Mouse (Mus musculus): Measurements from ENCODE around the gene 1700123O20Rik. TPM values are rescaled to one million over a fixed set of nuclear protein-coding genes. Genes with fewer than 3 reads are reported as not detected.

The 1700123O20Rik gene
- polyA plus RNA-seq (2017; shearing (Covaris generic)) = 10 to 100 TPM; 78.0 to 83.7 TPM

DNA sequence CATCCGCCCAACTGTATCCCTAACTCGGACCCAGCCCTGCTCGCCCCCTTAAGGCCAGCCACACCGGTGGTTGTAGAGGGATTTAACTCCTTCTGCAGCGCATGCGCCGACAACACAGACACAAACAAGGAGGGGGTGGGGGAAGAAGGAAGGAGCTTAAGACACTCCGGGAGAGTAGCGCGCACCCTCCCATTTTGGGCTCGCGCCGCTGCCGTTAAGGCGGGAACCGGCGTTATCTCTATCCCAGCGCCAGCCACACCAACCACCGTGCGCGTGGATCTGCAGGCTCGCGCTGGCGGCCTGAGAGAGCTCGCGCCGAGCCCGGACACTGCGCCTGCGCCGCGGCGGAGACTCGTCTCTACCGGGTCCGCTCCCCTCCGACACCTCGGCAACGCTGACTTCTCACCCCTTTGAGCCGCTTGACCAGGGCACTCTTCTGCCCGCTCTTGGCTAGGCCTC, at the start of gene 1700123O20Rik:
Gene 1700123O20Rik (plus strand): TSS at position 154 of the 459 bp plus-strand sequence.

DNA sequence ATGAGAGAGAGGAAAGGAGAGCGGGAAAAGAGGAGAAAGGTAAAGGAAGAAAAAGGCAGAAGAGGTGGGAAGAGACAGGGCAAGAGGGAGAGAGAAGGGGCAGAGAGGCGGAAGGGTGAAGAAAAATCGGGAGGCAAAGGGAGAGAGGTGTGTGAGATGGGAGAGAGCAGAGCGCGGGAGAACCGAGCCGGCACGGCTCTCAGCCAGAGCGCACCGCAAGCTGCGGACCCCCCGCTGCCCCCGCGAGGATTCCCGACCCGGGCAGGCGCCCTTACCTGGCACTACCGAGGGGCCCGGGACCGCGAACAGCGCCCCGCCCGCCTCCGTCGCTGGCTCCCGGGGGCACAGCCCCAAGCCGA, 45.1 kb upstream of the 1700123O20Rik start, which contains the start of gene Gm17606:
Gene Gm17606 (plus strand): TSS at position 7 of the 359 bp plus-strand sequence.

DNA sequence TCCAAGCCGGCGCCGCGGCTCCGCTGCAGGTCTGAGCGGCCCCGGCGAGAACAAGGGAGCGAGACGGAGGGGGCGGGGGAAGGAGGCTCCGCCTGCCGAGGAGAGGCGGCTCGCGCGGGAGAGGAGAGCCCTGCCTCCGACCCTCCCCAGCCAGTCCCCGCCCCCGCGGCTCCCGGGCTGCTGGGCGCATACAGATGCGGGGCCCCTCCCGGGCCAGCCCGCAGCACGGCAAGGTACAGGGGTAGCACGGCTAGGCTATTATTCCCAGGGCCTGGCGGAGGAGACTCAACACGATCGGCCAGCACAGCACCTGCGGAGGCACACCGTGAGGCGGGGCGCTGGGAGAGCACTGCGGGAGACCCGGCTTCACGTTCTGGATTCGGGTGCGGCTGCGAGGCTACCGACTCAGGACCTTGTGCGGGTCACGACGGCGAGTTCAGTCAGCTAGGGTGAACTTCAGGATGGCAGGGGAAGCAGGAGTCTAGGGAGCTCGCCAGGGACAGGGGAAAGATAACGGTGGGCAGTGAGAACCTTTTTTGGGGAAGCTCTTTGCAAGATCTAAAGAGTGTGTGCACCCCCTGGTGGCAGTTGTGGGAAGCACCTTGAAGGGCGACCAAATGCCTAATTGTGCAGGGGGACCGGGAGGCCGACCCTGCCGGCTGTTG, 44.6 kb upstream of the 1700123O20Rik start, which contains the start of gene Cdh24:
Gene Cdh24 (minus strand): TSS at position 60 of the 665 bp plus-strand sequence.

DNA sequence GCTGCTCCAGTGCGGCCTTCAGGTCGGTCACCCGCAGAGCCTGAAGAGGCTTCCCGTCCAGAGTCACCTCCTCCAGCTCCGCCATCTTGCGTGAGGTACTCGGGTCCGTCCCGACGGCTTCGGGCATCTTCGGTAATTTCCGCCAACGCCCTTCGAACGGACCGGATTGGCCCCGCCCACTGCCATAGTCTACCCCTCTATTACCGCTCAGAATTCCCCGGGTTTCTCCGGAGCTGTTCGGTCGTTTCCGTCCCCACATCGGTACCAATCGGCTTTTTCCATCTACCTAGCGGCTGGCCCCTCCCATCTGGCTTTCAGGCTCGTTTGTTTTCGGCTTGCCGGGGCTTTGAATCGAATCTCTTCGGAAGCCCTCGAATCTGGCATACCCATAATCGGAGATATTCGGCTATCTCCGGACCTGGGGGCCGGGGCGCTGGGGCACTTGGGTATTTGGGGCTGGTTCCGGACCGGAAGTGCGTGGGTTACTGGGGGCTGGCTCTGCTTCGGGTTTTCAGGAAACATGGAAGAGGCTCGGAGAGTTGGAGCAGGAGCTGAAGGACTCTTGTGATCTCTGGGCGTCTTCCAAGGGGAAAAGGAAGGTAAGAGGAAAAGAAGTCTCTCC, 617 bp downstream of the 1700123O20Rik start, which contains the start of gene Acin1:
Gene Acin1 (minus strand): TSS at position 410 of the 622 bp plus-strand sequence.

DNA sequence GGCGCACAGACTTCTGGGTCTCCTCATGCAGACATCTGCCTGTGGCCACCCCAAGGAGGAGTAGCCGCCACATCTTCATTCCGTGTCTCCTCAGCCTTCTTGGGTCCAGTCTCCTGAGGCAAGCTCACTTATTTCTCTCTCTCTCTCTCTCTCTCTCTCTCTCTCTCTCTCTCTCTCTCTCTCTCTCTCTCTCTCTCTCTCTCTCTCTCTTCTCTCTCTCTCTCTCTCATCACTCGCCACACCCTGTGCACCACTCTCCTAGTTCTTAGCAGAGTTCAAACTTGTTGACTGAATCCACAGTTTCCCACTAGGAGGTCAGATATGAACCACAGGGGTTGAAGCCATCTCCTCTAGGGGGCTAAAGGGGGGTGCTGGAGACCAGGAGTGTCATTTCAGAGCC, 12.7 kb downstream of the 1700123O20Rik start, which contains the start of gene Gm29776:
Gene Gm29776 (minus strand): TSS at position 101 of the 400 bp plus-strand sequence.

DNA sequence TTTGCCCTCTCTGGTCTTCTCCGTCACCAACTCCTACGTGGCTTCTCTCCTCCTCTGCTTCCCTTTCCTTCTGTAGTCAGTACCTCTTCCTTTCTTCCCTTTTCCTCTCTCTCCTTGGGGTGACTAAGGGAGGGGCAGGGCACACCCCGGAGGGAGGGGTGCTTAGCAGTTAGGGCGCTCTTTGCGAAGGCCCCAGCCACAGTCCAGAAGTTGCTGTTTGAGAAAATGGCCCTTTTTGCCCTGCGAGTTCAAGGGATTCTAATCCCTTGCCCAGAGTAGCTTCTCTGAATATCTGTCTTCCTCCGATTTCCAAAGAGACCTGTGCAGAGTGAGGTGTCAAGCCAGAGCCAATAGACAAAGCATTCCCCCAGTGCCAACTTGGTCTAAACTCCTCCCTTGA, 26.1 kb downstream of the 1700123O20Rik start, which contains the start of gene Cebpe:
Gene Cebpe (minus strand): TSS at position 101 of the 400 bp plus-strand sequence.

Other genes with a start within 250 kb of the 1700123O20Rik start
- gene Lrp10, start 222.1 kb upstream of the 1700123O20Rik start, polyA plus RNA-seq (2017; shearing (Covaris generic)) = 100 to 1,000 TPM; 260 to 472 TPM
- gene Rem2, start 210.1 kb upstream of the 1700123O20Rik start, polyA plus RNA-seq (2017; shearing (Covaris generic)) = 1 to 10 TPM in 1 of 2 experiments, under 1 TPM in 1; 0.54 to 1.4 TPM
- 10 to 100 TPM; 34.1 to 45.7 TPM for gene Prmt5, start 168.7 kb upstream of the 1700123O20Rik start, polyA plus RNA-seq (2017; shearing (Covaris generic))
- 10 to 100 TPM; 37.6 to 42.8 TPM for gene Haus4, start 131.6 kb upstream of the 1700123O20Rik start, polyA plus RNA-seq (2017; shearing (Covaris generic))
- gene Ajuba, start 108.7 kb upstream of the 1700123O20Rik start, polyA plus RNA-seq (2017; shearing (Covaris generic)) = under 1 TPM; 0.17 to 0.18 TPM
- gene 4931414P19Rik, start 80.2 kb upstream of the 1700123O20Rik start, polyA plus RNA-seq (2017; shearing (Covaris generic)) = 1 to 10 TPM; 1.3 to 3.3 TPM
- 100 to 1,000 TPM; 242 to 247 TPM for gene Psmb5, start 68.2 kb upstream of the 1700123O20Rik start, polyA plus RNA-seq (2017; shearing (Covaris generic))
- gene Psmb11, start 64.8 kb upstream of the 1700123O20Rik start, polyA plus RNA-seq (2017; shearing (Covaris generic)) = under 1 TPM in 1 of 2 experiments, not detected in 1; 0.12 TPM
- not detected for gene Gm17606, start 45.3 kb upstream of the 1700123O20Rik start, polyA plus RNA-seq (2017; shearing (Covaris generic))
- 1 to 10 TPM; 1.4 to 4.0 TPM for gene Cdh24, start 44.9 kb upstream of the 1700123O20Rik start, polyA plus RNA-seq (2017; shearing (Covaris generic))
- gene Acin1, start 715 bp downstream of the 1700123O20Rik start, polyA plus RNA-seq (2017; shearing (Covaris generic)) = 100 to 1,000 TPM in 1 of 2 experiments, 10 to 100 TPM in 1; 92.0 to 116 TPM
- under 1 TPM; 0.08 to 0.17 TPM for gene Gm29776, start 12.6 kb downstream of the 1700123O20Rik start, polyA plus RNA-seq (2017; shearing (Covaris generic))
- under 1 TPM in 1 of 2 experiments, not detected in 1; 0.79 TPM for gene Cebpe, start 26.0 kb downstream of the 1700123O20Rik start, polyA plus RNA-seq (2017; shearing (Covaris generic))
- gene Slc7a8, start 95.7 kb downstream of the 1700123O20Rik start, polyA plus RNA-seq (2017; shearing (Covaris generic)) = under 1 TPM; 0.27 to 0.98 TPM
- under 1 TPM in 1 of 2 experiments, not detected in 1; 0.28 TPM for gene Rnf212b, start 127.9 kb downstream of the 1700123O20Rik start, polyA plus RNA-seq (2017; shearing (Covaris generic))
- 10 to 100 TPM; 14.3 to 15.8 TPM for gene Homez, start 184.7 kb downstream of the 1700123O20Rik start, polyA plus RNA-seq (2017; shearing (Covaris generic))
- 1 to 10 TPM in 1 of 2 experiments, under 1 TPM in 1; 0.54 to 1.5 TPM for gene Ppp1r3e, start 191.3 kb downstream of the 1700123O20Rik start, polyA plus RNA-seq (2017; shearing (Covaris generic))
- under 1 TPM; 0.20 to 0.21 TPM for gene Bcl2l2, start 197.2 kb downstream of the 1700123O20Rik start, polyA plus RNA-seq (2017; shearing (Covaris generic))
- gene Gm20521, start 197.2 kb downstream of the 1700123O20Rik start, polyA plus RNA-seq (2017; shearing (Covaris generic)) = under 1 TPM in 1 of 2 experiments, not detected in 1; 0.30 TPM
- gene Pabpn1, start 206.3 kb downstream of the 1700123O20Rik start, polyA plus RNA-seq (2017; shearing (Covaris generic)) = 100 to 1,000 TPM; 180 to 240 TPM
- gene Slc22a17, start 226.9 kb downstream of the 1700123O20Rik start, polyA plus RNA-seq (2017; shearing (Covaris generic)) = 1 to 10 TPM; 3.1 to 7.2 TPM
- not detected for gene Efs, start 239.9 kb downstream of the 1700123O20Rik start, polyA plus RNA-seq (2017; shearing (Covaris generic))
- gene Il25, start 246.5 kb downstream of the 1700123O20Rik start, polyA plus RNA-seq (2017; shearing (Covaris generic)) = not detected

Measured in activated CD4-positive, CD25-positive, alpha-beta regulatory T cell (primary cell).